Mouse (Mus musculus) heart, postnatal 14 days (tissue): Measurements from ENCODE around the gene Dcdc2c. TPM values are rescaled to one million over a fixed set of nuclear protein-coding genes. Genes with fewer than 3 reads are reported as not detected.

Source experiments
- DNase-seq, 2 experiments: peaks; one replicate each; pipeline ENCODE4 v3.0.0; 2021 to 2022
- intact Hi-C: fragments of 180-260 bp; cut with DNase I; formaldehyde crosslinking; loops from one replicate; pipeline ENCODE4 v1.15.1; 2025
- long read RNA-seq, 2 experiments: library from polyadenylated mRNA; stranded (forward); transcript quantifications; one replicate each; pipeline ENCODE4 v2.0.0; 2021
- total RNA-seq, 2 experiments: library from RNA; stranded (reverse); gene quantifications; 2 replicates each; pipeline ENCODE4 v1.2.3; 2021

Dcdc2c gene
- under 1 TPM; 0.19 to 0.20 TPM for total RNA-seq
- long read RNA-seq, experiment 1 = 0 reads
- long read RNA-seq, experiment 2 = 0 reads

DNA sequence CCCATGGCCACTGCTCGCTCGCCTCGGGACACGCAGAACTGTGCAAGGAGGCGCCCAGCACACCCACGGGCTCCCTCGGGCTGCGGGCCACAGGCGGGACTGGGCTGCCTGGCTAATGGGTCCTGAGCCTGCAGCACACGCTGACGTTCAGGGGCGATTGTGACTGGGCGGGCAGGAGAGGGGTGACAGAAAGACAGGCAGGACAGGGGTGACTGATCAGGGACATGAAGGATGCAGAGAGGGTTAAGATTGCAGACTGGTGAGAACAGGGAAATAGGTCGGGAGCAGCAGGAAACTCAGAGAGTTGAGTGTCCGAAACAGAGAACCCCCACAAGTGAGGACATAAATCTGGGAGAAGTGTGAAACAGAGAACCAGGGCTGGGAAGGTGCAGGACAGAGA lies at the start of gene Dcdc2c:
Dcdc2c (minus strand) TSS at position 101 of the 400 bp plus-strand sequence.
- intact Hi-C loops = no loop called here
- no peak for DNase-seq

DNA sequence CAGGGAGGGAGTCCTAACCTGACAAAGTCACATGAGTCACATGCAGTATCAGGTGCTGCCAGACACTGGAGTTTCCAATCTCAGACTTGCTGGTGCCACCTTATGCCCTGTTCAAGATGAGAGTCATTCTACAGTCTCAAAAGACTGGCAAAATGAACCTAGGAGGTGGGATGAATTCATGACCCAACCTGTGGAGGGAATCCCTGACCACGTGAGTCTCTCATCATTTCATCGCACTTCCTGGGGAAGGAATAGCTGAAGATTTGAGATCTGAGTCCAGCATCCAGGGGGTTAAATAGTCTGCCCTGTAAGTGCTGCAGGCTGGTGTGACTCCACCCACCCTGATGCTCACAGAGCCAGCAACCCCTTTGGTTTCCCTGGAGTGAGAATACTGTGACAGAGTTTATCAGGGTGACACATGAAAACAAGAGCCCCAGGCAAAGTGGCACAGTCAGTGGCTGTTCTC lies 46.4 kb upstream of the Dcdc2c start:
- intact Hi-C loops = loop anchor here (10.0 kb wide), 1 partner anchor 536 kb away; no protein-coding TSS in a partner anchor
- no peak for DNase-seq

DNA sequence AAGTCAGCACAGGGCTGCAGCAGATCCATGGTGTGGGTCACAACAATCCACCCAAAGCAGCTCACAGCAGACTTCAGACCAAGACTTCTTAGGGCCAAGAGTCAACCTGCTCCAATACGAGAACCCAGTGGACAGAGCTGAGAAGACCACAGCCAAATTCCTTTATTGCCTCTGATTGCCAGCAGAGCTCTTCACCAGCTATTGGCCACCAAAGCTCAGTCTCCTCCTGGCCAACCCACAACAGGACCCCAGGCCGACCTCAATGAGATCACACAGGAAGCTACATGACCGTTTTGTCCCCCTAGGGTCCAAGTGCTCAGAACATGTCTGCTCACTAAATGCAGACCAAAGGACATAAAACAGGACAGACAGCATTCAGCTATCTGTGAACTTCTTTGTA lies 45.9 kb upstream of the Dcdc2c start:
- intact Hi-C loops = loop anchor here (10.0 kb wide), 1 partner anchor 537 kb away; no protein-coding TSS in a partner anchor
- no peak for DNase-seq

DNA sequence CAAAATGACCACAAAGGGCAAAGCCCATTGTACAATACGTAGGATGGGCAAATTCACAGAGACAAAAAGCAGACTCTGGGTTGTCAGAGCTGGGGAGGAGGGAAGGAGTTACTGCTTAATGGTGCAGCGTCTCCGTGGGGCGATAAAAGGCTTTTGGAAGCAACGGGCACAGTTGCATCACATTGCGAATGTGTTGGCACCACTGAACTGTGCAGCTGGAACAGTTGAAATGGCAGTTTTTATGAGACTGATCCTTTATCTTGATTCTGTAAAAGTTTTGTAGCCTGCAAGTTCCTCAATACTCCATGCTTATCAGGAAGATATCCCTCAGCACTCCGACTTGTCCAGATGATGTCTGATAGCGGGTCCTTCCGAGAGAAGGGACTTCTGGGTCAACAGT lies 45.5 kb upstream of the Dcdc2c start:
- no peak for DNase-seq
- intact Hi-C loops = loop anchor here (10.0 kb wide), 1 partner anchor 537 kb away; no protein-coding TSS in a partner anchor

DNA sequence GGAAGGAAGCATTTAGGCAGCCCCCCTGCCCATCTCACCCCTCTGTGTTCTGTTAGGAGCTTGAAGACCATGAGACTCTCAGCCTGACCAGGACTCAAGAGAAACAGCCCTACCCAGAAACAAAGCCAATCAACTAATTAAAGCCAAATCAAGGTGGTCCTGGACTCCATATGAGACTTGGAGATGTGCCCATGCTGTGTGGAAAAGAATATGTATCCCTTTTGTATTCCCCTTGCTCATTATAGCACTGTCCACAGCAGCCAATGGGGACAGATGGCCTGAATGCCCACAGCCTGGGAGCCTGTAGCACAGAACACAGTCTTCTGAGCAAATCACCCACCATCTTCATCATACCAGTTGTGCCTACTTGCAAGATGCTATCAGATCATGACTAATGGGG lies 44.7 kb upstream of the Dcdc2c start:
- DNase-seq = no peak
- intact Hi-C loops = loop anchor here (10.0 kb wide), 1 partner anchor 538 kb away; no protein-coding TSS in a partner anchor

DNA sequence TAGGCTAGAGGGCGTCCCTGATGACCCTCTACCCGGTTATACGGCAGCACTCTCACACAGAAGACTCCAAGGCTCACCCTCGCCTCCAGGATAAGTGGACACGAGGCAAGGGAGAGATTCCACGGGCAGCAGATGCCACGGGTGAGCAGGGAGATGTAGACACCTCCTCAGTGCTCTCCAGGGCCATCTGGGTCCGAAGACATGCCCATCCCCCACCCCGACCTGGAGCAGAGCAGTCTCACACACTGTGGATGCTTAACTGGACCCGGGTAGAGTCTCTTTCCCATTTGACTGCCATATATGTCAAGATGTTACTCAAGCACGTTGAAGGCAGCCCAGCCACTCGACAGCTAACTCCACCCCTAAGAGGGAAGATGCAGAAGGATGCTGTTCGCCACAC lies 38.2 kb upstream of the Dcdc2c start:
- intact Hi-C loops = loop anchor here (10.0 kb wide), 1 partner anchor 544 kb away; no protein-coding TSS in a partner anchor
- DNase-seq = no peak

DNA sequence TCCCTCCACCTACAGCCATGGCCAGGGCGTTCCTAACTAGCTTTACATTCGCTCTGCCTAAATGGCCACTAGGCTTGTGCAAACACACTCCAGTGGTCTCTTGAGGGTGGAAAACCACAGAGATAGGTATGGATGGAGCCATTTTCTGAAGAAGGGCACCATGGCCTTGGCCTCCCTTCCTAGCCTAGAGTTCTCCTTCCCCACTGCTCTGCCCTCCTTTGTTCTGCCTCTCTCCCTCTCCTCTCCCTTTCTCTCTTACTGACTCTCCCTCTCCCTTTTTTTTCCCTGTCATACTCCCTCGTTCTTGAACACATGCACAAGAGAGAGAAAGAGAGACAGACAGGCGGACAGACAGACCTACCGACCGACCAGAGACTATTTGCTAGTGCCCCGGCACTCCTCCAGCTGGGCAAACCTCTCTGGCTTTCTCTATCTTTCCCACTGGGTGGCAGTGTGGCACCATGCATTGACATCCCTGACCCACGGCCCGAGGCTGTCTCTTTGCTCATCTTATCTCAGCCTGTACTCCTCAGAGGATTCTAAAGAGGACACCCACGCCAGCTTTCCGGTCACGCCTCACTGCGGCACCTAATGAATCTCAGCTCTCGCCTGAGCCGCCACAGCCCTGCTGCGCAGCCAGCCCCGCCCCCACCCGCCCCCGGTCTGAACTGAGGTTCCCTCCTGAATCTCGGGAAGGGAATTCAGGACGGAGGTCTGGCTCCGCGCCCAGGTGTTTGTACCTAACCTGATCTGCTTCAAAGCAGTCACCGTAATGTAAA lies 37.1 kb upstream of the Dcdc2c start:
- intact Hi-C loops = loop anchor here (2.0 kb wide), 2 partner anchors 110 to 1294 kb away; no protein-coding TSS in a partner anchor
- peak; percentile 81 to 88 for DNase-seq

DNA sequence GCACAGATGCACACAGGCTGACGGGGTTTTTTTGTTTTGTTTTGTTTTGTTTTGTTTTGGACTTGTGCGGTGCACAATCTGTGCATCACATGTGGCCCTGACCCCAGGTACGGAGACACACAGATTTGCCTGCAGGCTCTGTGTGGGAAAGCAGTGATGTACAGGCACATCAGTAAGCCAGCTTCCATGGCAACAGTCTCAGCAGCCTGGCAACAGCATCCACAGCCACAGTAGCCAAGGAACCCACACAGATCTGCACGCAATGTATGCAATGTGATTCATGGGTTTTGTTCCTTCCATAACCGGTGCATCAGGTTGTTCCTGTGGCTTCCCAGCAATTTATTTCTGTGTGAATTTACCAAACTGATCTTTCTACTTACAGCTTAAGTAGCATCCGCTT lies 35.8 kb upstream of the Dcdc2c start:
- DNase-seq = no peak
- intact Hi-C loops = loop anchor here (2.0 kb wide), 2 partner anchors 111 to 1295 kb away; no protein-coding TSS in a partner anchor

DNA sequence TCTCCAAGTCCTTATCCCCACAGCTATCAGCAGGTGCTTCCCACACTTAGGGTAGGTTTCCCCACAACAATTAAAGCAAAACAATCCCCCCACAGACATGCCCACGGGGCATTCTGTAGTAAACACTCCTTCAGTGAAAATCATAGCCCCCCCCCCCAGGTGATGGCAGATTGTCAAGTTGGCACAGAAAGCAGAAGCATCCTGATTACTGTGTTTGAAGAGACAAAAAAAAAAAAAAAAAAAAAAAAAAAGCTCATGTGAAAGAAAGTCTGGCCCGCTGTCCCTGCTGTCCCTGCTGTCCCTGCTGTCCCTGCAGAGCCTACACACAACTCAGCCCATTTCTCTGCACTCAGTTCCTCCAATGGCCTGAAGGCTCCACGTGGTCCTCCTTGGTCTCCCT lies 31.8 kb upstream of the Dcdc2c start:
- DNase-seq = no peak
- intact Hi-C loops = no loop called here

DNA sequence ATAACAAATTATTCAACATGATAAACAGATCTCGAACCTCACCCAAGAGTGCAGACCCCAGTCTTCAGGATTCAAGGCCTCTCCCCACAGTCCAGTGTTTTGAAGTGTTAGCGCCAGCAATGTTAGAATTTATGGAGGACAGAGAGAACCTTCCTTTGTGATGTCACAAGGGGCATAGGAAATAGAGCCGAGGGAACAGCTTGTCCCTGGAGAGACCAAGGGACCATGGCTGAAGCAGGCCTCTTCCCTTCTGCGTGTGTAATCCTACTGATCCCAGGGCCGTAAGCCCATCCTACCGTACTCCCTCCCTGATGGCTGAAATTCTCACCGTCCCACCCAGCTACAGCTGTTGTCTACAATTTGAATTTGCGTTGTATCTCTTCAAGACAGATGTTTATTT lies 30.2 kb upstream of the Dcdc2c start, which contains the start of gene Allc:
Allc (minus strand) TSS at position 101 of the 400 bp plus-strand sequence.
- DNase-seq = no peak
- intact Hi-C loops = no loop called here

DNA sequence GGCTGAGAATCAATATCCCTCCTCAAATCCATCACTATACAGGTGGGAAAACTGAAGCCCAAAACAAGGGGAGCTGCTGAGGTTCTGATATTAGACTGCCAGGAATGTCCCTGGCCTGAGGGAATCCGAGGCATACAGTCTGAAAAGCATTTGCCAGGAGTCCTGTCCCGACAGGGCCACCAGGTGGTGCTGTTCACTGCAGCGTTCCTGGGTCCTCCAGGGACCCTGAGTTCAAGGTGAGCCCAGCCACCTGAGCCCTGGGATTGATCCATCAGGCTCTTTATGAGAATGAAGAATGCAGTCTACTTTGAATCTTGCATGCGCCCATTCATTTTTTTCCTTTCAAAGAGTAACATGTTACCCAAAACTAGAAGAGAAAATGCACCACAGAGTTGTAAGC lies 26.9 kb upstream of the Dcdc2c start:
- intact Hi-C loops = no loop called here
- peak in 1 of 2 experiments; percentile 9 for DNase-seq

DNA sequence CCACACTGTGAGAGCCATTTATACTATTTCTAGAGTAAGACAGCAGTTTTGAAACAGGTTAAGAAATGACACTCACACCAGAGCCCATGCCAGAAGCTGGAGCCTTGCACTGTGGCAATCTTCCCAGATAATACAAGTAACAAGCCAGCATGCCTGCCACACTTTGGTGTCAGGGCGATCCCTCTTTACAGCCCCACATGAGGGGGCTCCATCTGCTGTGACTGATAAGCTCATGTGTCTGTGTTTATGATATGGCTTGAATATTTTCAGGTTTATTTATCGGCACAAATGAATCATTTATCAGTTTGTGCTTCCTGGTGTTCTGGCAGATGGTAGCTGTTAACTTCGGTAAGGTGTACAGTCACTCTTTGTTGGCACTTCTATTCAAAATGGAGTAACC lies 25.9 kb upstream of the Dcdc2c start:
- intact Hi-C loops = no loop called here
- no peak for DNase-seq

DNA sequence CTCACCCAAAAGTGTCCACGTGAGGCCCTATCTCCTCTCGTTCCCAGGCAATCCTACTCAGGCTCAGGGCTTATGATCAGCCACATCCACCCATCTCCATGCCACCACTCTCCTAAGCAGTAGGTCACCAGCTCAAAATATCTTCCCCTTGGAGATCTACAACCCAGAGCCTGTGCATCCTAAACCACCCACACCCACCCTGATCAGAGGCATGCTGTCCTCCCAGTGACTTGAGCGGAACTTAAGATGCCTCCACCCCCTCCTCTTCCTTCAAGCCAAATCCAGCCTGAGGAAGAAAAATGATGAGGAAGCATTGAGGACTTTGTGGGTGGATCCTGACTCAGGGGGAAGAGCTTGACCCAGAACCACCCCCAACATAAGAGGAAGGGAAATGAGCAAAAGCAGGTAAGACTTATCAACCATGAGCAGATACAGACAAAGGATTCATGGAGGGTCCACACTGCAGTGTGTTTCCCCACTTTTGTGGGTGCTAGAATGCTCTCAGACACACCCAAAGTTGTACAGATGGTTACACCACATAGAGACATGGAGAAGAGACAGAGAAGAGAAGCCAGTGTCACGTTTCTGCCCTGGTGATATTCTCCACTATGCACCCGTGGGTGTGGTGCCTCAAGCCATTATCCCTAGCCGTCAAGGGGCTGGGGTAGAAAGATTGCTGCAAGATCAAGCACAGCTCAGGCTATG lies 23.3 kb upstream of the Dcdc2c start:
- intact Hi-C loops = no loop called here

DNA sequence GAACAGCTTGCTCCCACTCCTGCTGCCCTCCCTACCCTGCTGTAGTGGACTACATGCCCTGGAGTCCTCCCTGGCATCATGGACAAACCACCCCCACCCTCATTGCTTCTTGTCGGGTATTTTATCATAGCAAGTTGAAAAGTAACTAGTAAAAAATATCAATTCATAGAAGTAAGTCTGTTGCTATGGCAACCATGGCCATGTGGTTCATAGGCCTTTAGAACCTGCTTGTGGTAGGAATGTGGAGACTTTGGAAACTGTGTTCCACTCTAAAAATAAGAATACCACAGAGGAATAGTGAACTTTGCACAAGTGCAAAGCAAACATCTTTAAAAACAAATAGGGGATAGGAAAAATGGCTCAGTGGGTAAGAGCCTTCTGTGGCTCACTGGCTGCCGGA lies 20.0 kb upstream of the Dcdc2c start:
- no peak for DNase-seq
- intact Hi-C loops = no loop called here

More for the DNA sequence above, 23.3 kb upstream of the Dcdc2c start:
- no peak for DNase-seq

DNA sequence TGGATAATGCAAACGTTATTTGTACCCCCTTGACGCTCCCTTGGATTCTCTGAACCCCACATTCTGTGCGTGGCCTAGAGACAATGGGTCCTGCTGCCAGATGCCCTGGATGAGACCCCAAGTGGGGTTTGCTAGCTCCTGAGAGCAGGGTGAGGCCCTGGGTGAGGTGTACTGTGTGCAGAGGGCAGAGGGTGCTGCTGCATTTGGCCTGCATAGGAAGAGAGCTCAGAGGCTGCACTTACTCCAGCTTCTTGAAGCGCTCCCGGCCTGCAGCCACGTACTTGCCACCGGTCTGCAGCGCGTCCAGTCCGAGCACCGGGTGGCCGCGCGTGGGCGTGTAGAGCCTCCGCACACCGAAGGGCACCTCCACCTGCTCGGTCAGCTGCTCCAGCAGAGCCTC lies 424 bp downstream of the Dcdc2c start:
- intact Hi-C loops = no loop called here
- no peak for DNase-seq

DNA sequence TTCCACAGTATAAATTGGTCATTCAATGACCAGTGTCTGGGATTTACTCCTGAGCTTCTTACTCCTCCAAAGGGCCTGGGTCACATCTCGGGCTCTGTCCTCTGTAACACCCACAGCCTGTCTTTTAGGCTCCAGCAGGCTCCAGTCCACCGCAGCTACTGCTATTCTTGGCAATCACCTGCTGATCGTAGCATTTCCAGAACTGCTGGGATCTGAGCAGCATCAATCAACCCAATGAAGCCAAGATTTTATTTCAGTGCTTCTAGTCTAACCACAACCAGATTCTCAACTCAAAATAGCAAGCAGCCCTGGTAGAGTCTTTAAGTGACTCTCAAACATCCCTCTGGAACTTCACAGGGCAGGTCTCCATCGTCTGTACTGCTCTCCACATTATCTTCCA lies 3.3 kb downstream of the Dcdc2c start:
- DNase-seq = no peak
- intact Hi-C loops = no loop called here

DNA sequence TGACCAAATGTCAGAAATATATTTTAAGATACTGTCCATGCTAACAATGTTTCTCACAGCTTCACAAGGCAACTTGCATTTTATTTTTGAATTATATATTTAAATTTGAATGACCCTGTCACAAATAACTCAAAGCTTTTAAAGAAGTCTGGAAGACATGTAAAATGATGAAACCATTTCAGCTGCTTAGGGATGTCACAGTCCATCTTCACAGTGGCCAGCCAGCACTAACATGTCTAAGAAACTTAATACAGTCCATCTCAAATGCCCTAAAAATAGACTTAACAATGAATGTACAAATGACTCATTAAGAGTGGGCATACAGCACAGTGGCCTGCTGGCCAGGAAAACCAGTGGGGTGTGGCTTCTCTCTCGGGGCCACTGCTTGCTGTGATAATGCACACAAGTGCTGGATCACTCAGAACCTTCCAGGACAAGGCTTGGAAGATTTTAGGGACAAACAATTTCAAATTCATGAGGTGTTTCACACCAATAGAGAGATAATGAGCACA lies 37.9 kb downstream of the Dcdc2c start:
- intact Hi-C loops = no loop called here
- DNase-seq = no peak

DNA sequence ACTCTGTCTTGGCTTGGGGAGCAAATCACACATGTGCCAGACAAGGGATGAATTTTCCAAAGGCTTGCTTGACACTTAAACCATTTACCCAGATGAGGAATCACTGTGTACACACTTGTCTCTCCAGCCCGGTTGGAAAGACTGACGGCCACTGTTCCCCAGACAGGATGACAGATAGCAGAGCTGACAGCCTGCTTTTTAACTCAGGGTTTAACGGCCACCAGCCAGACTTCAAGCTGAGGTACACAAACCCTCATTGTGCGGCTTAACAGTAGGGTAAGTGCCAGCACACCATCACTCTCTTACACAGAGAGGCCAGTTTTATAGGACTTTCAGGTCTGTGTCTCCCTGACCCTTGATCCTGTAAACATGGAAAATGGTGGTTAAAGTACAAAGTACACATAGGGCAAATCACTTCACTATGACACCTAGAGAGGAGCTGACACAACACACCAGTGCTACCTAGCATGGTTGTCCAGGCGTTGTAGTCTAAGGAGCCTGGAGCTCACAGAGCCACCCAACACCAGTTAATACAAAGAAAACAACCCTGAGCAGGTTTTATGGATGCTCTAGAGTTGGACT lies 42.4 kb downstream of the Dcdc2c start:
- no peak for DNase-seq
- intact Hi-C loops = no loop called here

DNA sequence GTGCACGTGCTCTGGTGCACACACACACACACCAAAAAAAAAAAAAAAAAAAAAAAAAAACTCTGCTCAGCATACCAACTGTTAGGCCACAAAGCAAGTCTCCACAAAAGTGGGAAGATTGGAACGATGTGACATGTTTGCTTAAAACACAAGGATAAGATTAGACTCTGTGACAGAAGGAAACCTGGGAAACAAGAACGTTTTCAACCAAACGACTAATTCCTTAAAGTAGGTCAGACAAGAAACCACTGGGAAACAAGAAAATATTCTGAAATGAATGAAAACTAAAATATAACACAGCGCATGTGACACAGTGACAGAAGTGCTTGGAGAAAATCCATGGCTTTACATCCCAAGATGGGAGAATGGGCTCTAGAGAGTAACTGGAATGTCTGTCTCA lies 57.9 kb downstream of the Dcdc2c start:
- no peak for DNase-seq
- intact Hi-C loops = no loop called here

DNA sequence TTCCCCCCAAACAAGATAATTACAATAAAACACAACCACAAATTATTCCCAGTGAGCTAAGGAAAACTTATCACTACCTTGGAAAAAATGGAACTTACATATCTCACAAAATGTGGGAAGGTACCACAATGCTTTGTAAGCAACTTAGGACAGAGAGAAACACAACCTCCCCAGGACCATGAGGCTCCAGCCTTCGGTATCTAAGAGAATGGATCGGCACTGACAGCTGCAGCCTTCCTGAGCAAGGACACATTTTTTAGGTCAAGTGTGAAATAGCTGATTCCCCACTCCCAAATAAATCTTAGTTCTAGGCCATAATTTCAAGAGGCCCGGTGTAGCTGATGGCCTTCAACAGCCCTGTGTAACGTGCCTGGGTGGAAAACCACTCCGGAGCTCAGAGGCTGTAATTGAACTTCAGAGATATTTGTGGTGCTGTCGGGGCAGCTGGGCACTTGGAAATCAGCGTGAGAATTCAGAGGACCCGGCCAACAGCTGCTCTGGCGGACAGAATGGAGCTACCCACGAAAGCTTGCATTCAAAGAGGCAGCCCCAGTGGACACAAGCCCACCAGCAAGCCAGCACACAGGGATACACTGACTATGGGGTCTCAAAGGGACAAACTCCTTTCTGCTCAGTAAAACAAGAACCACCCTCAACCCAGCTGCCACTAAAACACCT lies 69.6 kb downstream of the Dcdc2c start:
- intact Hi-C loops = no loop called here
- no peak for DNase-seq
